Mouse (Mus musculus) limb, embryonic 11.5 days (tissue): Measurements from ENCODE around the gene Ddx18. TPM values are rescaled to one million over a fixed set of nuclear protein-coding genes. Genes with fewer than 3 reads are reported as not detected.

Source experiments
- ATAC-seq: fragments of 200-750 bp; cut with Nextera tagmentation; 2 replicates; pipeline ENCODE4 v1.8.0; 2017; ENCODE audit warnings: low read depth; ENCODE audit not compliant: insufficient number of reproducible peaks, low FRiP score, low TSS enrichment
- DNase-seq: peaks from one replicate; pipeline ENCODE4 v3.0.0-alpha.2; 2015; ENCODE audit warnings: low spot score
- H3K27ac ChIP-seq: fragments of 300-500 bp; sonication (generic); replicated peaks from 2 replicates; pipeline ENCODE4 v1.5.1; 2014; ENCODE audit warnings: low read depth, mild to moderate bottlenecking, low read length
- H3K27me3 ChIP-seq: fragments of 300-500 bp; sonication (generic); 2 replicates; pipeline ENCODE4 v1.6.1; 2014; ENCODE audit warnings: mild to moderate bottlenecking, low read length, mixed read lengths; ENCODE audit not compliant: control insufficient read depth, insufficient read depth
- H3K36me3 ChIP-seq: fragments of 300-500 bp; sonication (generic); 2 replicates; pipeline ENCODE4 v1.6.1; 2014; ENCODE audit warnings: mild to moderate bottlenecking, low read length, moderate library complexity, mixed read lengths; ENCODE audit not compliant: control insufficient read depth, insufficient read depth
- H3K4me1 ChIP-seq: fragments of 300-500 bp; sonication (generic); 2 replicates; pipeline ENCODE4 v1.6.1; 2014; ENCODE audit warnings: low read length, mixed read lengths; ENCODE audit not compliant: control insufficient read depth, insufficient read depth
- H3K4me2 ChIP-seq: fragments of 300-500 bp; sonication (generic); 2 replicates; pipeline ENCODE4 v1.6.1; 2014; ENCODE audit warnings: low read depth, mild to moderate bottlenecking, moderate library complexity; ENCODE audit not compliant: severe bottlenecking
- H3K4me3 ChIP-seq: fragments of 300-500 bp; sonication (generic); 2 replicates; pipeline ENCODE4 v1.5.1; 2014; ENCODE audit warnings: low read depth, low read length
- H3K9ac ChIP-seq: fragments of 300-500 bp; sonication (generic); 2 replicates; pipeline ENCODE4 v1.6.1; 2014; ENCODE audit warnings: mild to moderate bottlenecking, low read length
- H3K9me3 ChIP-seq: fragments of 300-500 bp; sonication (generic); 2 replicates; pipeline ENCODE4 v1.6.1; 2016; ENCODE audit warnings: low read length; ENCODE audit not compliant: control insufficient read depth
- WGBS: fragments of 180-500 bp; shearing (Covaris S2); extraction: QIAGEN DNeasy Blood & Tissue Kit; methylation state at CpG from one replicate; pipeline ENCODE4 v1.1.7; 2014; 5-methylcytosine and 5-hydroxymethylcytosine counted together
- polyA plus RNA-seq: library from polyadenylated mRNA; unstranded; fragments of >200 nt; fragmentation: Nextera tagmentation; extraction: Ambion mirVana; gene quantifications from 2 replicates; pipeline ENCODE4 v1.2.1, GENCODE M21; 2014

Ddx18 gene
- polyA plus RNA-seq, 1 experiment from 2014 or later = 90.2 TPM

GRCm38 (mm10) chr1:121511966-121512365 lies 55.8 kb downstream of the Ddx18 start:
- 98% methylated on average over 2 of the region's 2 CpGs for WGBS

DNA sequence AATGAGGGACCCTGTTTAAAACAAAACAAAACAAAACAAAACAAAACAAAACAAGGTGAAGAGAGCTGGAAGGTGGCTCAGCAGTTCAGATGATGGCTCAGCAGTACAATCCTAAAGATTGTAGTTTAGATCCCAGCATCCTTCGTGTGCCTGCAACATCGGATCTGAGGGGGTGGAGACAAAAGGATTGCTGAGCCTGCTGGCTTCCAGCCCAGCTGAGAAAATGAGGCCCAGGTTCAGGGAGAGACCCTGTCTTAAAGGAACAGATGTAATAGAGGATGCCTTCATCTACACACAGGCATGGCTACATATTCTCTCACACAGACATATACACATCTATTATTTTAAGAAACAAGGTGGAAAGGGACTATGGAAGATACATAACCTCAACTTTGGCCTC lies 56.6 kb downstream of the Ddx18 start:
- H3K9ac ChIP-seq = no peak overlapping the region
- H3K4me2 ChIP-seq = no peak overlapping the region
- no peaks in the 10 kb centered on the region for H3K9me3 ChIP-seq
- DNase-seq (no peak), ATAC-seq (no peak)
- H3K27me3 ChIP-seq = no peaks in the 10 kb centered on the region
- no peak overlapping the region for H3K27ac ChIP-seq
- no peak overlapping the region for H3K4me3 ChIP-seq
- H3K4me1 ChIP-seq = no peaks in the 10 kb centered on the region
- 62% methylated on average over 2 of the region's 2 CpGs for WGBS
- H3K36me3 ChIP-seq = no peaks in the 10 kb centered on the region

More at GRCm38 (mm10) chr1:121511966-121512365, 55.8 kb downstream of the Ddx18 start:
- Histone ChIP-seq H3K27me3 (no peaks in the 10 kb centered on the region), H3K36me3 (no peaks in the 10 kb centered on the region), H3K9me3 (no peaks in the 10 kb centered on the region), H3K4me3 (no peak overlapping the region), H3K9ac (no peak overlapping the region), H3K27ac (no peak overlapping the region), H3K4me1 (no peaks in the 10 kb centered on the region), H3K4me2 (no peak overlapping the region)
- DNase-seq (no peak), ATAC-seq (no peak)

- ATAC-seq = no peak
- no peak for DNase-seq
- no peak overlapping the region for H3K27ac ChIP-seq
- no peak overlapping the region for H3K4me3 ChIP-seq
- H3K36me3 ChIP-seq = no peaks in the 10 kb centered on the region
- 92% methylated on average over 19 of the region's 19 CpGs for WGBS
- no peak overlapping the region for H3K9ac ChIP-seq
- H3K4me2 ChIP-seq = no peak overlapping the region
- H3K4me1 ChIP-seq = no peaks in the 10 kb centered on the region
- H3K27me3 ChIP-seq = no peaks in the 10 kb centered on the region
- no peaks in the 10 kb centered on the region for H3K9me3 ChIP-seq
These were observed 57.2 kb downstream of the Ddx18 start for GRCm38 (mm10) chr1:121510420-121511140.

- Histone ChIP-seq H3K36me3 (no peaks in the 10 kb centered on the region), H3K27me3 (no peaks in the 10 kb centered on the region), H3K27ac (no peak overlapping the region), H3K4me3 (no peak overlapping the region), H3K9me3 (no peaks in the 10 kb centered on the region), H3K4me1 (no peaks in the 10 kb centered on the region), H3K9ac (no peak overlapping the region), H3K4me2 (no peak overlapping the region)
- ATAC-seq (no peak), DNase-seq (no peak)
- WGBS = 81% methylated on average over 2 of the region's 2 CpGs
These were observed 59.1 kb downstream of the Ddx18 start for GRCm38 (mm10) chr1:121508729-121509128.

Other genes starting within 250 kb of the Ddx18 start
- gene Insig2, start 235.4 kb downstream of the Ddx18 start, polyA plus RNA-seq = 12.9 and 17.0 TPM in 2 replicates
- gene Ccdc93, start 136.9 kb downstream of the Ddx18 start, polyA plus RNA-seq = 10.8 and 12.6 TPM in 2 replicates
- 0.78 and 1.2 TPM in 2 replicates for gene Htr5b, start 39.5 kb downstream of the Ddx18 start, polyA plus RNA-seq